Mouse (Mus musculus) leukemia stem cell, adult 10-12 weeks (primary cell): ENCODE measurements around the gene Enox2. TPM values are rescaled to one million over a fixed set of nuclear protein-coding genes. Genes with fewer than 3 reads are reported as not detected.

Experiments used
- polyA plus RNA-seq: library from polyadenylated mRNA; stranded (reverse); fragments of >175 nt; gene quantifications from 2 replicates; pipeline ENCODE4 v1.2.3, GENCODE M21; 2012; ENCODE audit warnings: low replicate concordance

The Enox2 gene
- 1.9 and 2.5 TPM in 2 replicates for polyA plus RNA-seq

DNA sequence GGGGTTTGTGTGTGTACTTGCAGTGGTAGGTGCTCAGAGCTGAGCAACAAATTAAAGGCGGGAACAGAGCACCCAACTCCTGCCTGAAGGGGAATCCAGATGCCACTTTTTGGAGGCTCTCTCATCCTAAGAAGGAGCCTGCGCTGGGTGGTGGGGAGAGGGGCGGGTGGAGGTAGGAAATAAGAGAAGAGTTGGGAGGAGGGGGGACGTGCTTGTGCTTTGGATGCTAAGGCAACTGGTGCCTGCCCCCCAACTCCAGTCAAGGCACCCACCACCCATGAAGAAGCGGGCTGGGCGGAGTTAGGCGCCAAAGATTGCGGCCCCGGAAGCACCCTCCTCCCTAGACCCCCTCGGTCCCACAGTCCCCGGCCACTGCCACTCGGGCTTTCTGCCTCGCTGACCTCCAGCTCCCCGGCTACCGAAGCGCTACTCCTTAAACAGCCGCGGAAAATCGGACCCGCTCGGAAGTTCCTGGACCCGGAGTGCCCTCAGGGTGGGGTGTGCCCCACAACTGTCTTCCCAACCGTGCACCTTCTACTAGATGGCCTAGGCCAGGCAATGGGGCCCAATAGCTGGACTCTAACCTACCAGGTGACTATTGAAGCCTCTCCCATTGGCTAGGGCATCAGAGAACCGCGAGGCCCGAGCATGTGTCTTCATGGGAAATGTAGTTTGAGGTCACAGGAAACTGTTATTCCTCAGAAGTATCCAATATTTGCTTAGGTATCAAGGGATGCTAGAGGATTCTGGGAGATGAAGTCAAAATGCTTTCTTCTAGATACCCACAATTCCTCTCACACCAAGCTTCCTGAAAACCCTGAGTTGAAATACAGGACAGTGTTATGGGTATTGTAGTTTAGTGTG, at the start of gene Enox2:
Gene Enox2 (minus strand): TSS at position 560 of the 864 bp plus-strand sequence.

Other genes starting within 250 kb of the Enox2 start
- not detected in 2 replicates for gene Arhgap36, start 175.7 kb upstream of the Enox2 start, polyA plus RNA-seq